Mouse (Mus musculus): ENCODE measurements around the gene Cd38. TPM values are rescaled to one million over a fixed set of nuclear protein-coding genes. Genes with fewer than 3 reads are reported as not detected.
"Not testable (repeated sequence)": the region's sequence is repeated elsewhere in the genome, so short reads cannot be mapped to it uniquely, and the experiment has no call there.

Gene Cd38
- polyA plus RNA-seq, 1 experiment from 2014 or later, result 33.0 TPM

DNA sequence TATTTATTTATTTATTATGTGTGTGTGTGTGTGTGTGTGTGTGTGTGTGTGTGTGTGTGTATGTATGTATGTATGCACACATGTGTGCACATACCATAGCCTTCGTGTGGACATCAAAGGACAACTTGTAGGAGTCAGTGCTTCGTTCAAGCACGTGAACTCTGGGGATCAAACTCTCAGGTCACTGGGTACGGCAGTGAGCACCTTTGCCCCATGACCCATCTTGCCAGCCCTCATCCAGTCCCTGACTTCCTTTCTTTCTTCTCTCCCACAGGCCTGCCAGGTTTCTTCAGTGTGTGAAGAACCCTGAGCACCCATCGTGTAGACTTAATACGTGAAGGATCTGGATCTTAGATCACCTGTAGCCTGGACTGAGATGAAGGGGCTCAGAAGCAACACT, 41.7 kb downstream of the Cd38 start:
- DNase-seq (ENCODE audit: low spot score) (no peak), ATAC-seq (no peak)
- WGBS, result 85% methylated on average over 6 of the region's 6 CpGs
- TF ChIP-seq EP300 (IDR thresholded peaks at IDR 0.05) (no peak), CTCF (IDR thresholded peaks at IDR 0.05) (no peak)
- Histone ChIP-seq H3K9me3 (ENCODE audit: low read length) (no peaks in the 10 kb centered on the region), H3K4me1 (ENCODE audit: insufficient read depth, low read depth, low read length) (no peaks in the 10 kb centered on the region), H3K36me3 (ENCODE audit: insufficient read depth, low read length) (no peaks in the 10 kb centered on the region), H3K27ac (ENCODE audit: low read length) (no peak overlapping the region), H3K4me2 (replicated peaks; ENCODE audit: low read depth, low read length) (no peak overlapping the region), H3K9ac (replicated peaks; ENCODE audit: low read depth) (no peak overlapping the region), H3K4me3 (ENCODE audit: low read depth, low read length) (no peak overlapping the region), H3K27me3 (replicated peaks; ENCODE audit: insufficient read depth, low read length) (no peaks in the 10 kb centered on the region)

DNA sequence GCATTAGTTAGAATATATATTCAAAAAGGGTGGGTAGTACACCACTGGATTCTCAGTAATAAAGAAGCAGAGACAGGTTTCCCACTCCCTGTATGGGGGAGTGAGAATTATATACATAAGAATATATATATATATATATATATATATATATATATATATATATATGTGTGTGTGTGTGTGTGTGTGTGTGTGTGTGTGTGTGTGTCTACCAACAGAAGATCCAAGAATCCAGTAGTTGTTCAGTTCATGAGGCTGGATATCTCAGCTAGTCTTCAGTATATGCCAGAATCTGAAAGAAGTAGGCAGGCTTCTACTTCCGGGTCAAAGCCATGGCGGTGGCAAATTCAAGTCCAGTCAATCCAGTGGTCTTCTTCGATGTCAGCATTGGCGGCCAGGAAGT, 44.5 kb downstream of the Cd38 start, which contains the start of gene Gm7879:
Gene Gm7879, plus strand, starts transcription at position 301 of the 400 bp plus-strand sequence.
- H3K9ac ChIP-seq (replicated peaks; ENCODE audit: low read depth); ATAC-seq; H3K4me1 ChIP-seq (ENCODE audit: insufficient read depth, low read depth, low read length); DNase-seq (ENCODE audit: low spot score); H3K9me3 ChIP-seq (ENCODE audit: low read length); H3K4me3 ChIP-seq (ENCODE audit: low read depth, low read length); H3K4me2 ChIP-seq (replicated peaks; ENCODE audit: low read depth, low read length); H3K27me3 ChIP-seq (replicated peaks; ENCODE audit: insufficient read depth, low read length); H3K36me3 ChIP-seq (ENCODE audit: insufficient read depth, low read length); H3K27ac ChIP-seq (ENCODE audit: low read length): not testable (repeated sequence)
- 88% methylated on average over 4 of the region's 4 CpGs for WGBS

DNA sequence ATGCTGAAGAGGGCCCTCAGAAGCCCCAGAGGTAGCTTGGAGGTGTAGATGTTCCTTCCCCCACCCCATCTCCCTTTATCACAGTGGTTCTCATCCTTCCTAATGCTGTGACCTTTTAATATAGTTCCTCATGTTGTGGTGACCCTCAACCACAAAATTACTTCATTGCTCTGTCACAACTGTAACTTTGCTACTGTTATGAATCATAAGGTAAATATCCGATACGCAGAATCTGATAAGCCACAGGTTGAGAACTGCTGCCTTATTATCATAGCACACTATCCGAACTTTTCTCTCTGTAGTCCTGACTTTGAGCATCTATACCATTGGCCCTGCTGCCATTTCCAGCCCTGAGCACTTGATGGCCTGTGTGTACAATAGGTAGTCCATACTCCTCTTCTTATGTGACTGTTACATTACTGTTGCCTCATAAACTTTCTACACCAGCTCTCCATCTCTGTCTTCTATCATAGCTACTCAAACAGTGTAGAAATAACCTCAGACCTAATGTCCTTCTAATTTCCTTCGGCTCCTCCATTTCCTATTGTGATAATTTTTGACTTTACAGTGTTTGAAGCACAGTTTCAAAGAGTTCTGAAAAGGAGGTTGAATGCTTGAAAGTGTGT, 47.0 kb downstream of the Cd38 start:
- Histone ChIP-seq H3K36me3 (ENCODE audit: insufficient read depth, low read length) (no peaks in the 10 kb centered on the region), H3K27ac (ENCODE audit: low read length) (no peak overlapping the region), H3K4me2 (replicated peaks; ENCODE audit: low read depth, low read length) (no peak overlapping the region), H3K9ac (replicated peaks; ENCODE audit: low read depth) (no peak overlapping the region), H3K9me3 (ENCODE audit: low read length) (no peaks in the 10 kb centered on the region), H3K4me3 (ENCODE audit: low read depth, low read length) (no peak overlapping the region), H3K4me1 (ENCODE audit: insufficient read depth, low read depth, low read length) (no peaks in the 10 kb centered on the region), H3K27me3 (replicated peaks; ENCODE audit: insufficient read depth, low read length) (no peaks in the 10 kb centered on the region)
- TF ChIP-seq CTCF (IDR thresholded peaks at IDR 0.05) (no peak), EP300 (IDR thresholded peaks at IDR 0.05) (no peak)
- DNase-seq (ENCODE audit: low spot score), result no peak
- WGBS, result 85% methylated on average over 4 of the region's 4 CpGs
- ATAC-seq, result no peak

DNA sequence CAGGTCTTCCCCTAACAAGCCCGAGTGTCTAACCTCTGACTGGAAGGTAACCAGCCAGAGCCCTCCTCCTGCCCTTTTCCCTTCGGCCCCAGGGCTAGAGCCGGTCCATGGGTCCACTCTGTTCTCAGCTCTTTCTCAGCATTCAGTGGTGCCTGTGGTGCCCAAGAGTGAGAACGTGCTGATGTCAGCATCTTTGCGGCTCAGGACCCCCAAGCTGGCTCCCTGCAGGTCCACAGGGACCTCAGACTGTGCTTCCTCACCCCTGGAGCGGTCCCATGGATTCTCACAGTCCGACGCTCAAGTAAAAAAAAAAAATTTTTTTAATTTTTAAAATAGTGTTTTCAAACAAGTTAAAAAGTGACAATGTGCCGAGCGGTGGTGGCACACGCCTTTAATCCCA, 53.5 kb downstream of the Cd38 start:
- Histone ChIP-seq H3K4me3 (ENCODE audit: low read depth, low read length) (no peak overlapping the region), H3K9ac (replicated peaks; ENCODE audit: low read depth) (no peak overlapping the region), H3K27me3 (replicated peaks; ENCODE audit: insufficient read depth, low read length) (no peaks in the 10 kb centered on the region), H3K4me1 (ENCODE audit: insufficient read depth, low read depth, low read length) (no peaks in the 10 kb centered on the region), H3K27ac (ENCODE audit: low read length) (no peak overlapping the region), H3K36me3 (ENCODE audit: insufficient read depth, low read length) (no peaks in the 10 kb centered on the region), H3K9me3 (ENCODE audit: low read length) (no peaks in the 10 kb centered on the region), H3K4me2 (replicated peaks; ENCODE audit: low read depth, low read length) (no peak overlapping the region)
- WGBS, result 92% methylated on average over 11 of the region's 11 CpGs
- ATAC-seq, result no peak
- no peak for TF ChIP-seq CTCF (IDR thresholded peaks at IDR 0.05)
- no peak for TF ChIP-seq EP300 (IDR thresholded peaks at IDR 0.05)
- DNase-seq (ENCODE audit: low spot score), result no peak

DNA sequence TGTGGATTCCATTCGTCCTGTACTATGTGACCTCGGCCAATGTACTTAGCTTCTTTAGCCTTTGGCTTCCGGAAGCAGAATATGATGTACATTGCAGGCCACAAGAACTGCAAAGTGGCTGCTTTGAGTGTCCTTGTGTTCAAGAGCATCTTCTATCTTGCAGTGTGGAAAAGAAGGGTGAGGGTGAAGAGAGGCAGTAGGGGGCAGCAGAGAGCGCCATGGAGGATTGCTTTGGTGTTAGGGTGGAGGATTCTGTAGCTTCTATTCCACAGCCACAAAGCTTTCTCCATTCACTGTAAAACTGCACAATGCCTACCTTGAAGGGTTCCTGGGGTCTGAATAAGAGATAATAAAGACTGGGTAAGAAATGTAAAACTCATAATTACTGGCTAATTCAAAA, 55.6 kb downstream of the Cd38 start:
- no peaks in the 10 kb centered on the region for H3K4me1 ChIP-seq (ENCODE audit: insufficient read depth, low read depth, low read length)
- DNase-seq (ENCODE audit: low spot score) (peak; percentile 64), ATAC-seq (peak; percentile 57)
- H3K4me2 ChIP-seq (replicated peaks; ENCODE audit: low read depth, low read length), result no peak overlapping the region
- TF ChIP-seq CTCF (IDR thresholded peaks at IDR 0.05) (peak; percentile 89), EP300 (IDR thresholded peaks at IDR 0.05) (no peak)
- no peaks in the 10 kb centered on the region for H3K9me3 ChIP-seq (ENCODE audit: low read length)
- H3K27ac ChIP-seq (ENCODE audit: low read length), result no peak overlapping the region
- no peaks in the 10 kb centered on the region for H3K27me3 ChIP-seq (replicated peaks; ENCODE audit: insufficient read depth, low read length)
- H3K9ac ChIP-seq (replicated peaks; ENCODE audit: low read depth), result no peak overlapping the region
- WGBS, result 18% methylated on average over 4 of the region's 4 CpGs
- H3K36me3 ChIP-seq (ENCODE audit: insufficient read depth, low read length), result no peaks in the 10 kb centered on the region
- H3K4me3 ChIP-seq (ENCODE audit: low read depth, low read length), result no peak overlapping the region

DNA sequence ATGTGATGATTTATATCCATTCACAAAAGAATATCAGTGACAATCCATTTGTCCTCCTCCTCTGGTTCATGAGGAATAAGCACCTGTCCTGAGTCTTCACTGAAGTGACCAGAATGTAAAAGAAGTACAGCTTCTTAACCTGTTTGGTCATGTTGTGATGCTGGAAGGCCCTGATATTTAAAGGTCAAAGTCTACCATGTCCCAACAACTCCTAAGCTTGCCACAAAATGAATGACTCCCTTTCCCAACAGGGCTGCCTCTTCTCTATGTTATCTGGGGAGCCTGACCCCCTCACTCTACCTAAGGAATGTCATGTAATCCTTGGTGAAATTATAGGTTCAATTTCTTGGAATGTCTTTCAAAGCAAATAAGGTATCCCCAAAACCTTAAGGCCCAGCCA, 59.4 kb downstream of the Cd38 start:
- no peaks in the 10 kb centered on the region for H3K36me3 ChIP-seq (ENCODE audit: insufficient read depth, low read length)
- DNase-seq (ENCODE audit: low spot score) (no peak), ATAC-seq (no peak)
- H3K4me2 ChIP-seq (replicated peaks; ENCODE audit: low read depth, low read length), result no peak overlapping the region
- H3K27me3 ChIP-seq (replicated peaks; ENCODE audit: insufficient read depth, low read length), result no peaks in the 10 kb centered on the region
- no peak overlapping the region for H3K4me3 ChIP-seq (ENCODE audit: low read depth, low read length)
- TF ChIP-seq CTCF (IDR thresholded peaks at IDR 0.05) (no peak), EP300 (IDR thresholded peaks at IDR 0.05) (no peak)
- no peaks in the 10 kb centered on the region for H3K9me3 ChIP-seq (ENCODE audit: low read length)
- no peak overlapping the region for H3K27ac ChIP-seq (ENCODE audit: low read length)
- H3K4me1 ChIP-seq (ENCODE audit: insufficient read depth, low read depth, low read length), result no peaks in the 10 kb centered on the region
- no peak overlapping the region for H3K9ac ChIP-seq (replicated peaks; ENCODE audit: low read depth)

DNA sequence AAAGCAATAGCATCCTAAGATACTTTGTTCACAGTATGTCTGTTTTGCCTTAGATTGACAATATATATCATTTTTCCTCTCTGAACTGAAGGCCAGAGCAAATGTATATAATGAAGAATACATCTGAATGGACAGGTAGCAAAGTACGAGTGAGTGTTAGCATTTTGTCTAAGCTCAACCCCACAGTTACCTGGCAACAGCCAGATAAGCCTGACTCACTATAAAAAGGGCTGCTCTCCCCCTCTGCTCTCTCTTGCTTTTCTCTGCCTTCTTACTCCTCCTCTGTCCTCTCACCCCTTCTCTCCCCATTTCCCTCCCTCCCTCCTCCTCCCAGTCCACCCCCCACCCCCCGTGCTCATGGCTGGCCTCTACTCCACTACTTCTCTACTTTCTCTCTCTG, 64.9 kb downstream of the Cd38 start:
- no peak for TF ChIP-seq CTCF (IDR thresholded peaks at IDR 0.05)
- no peak for TF ChIP-seq EP300 (IDR thresholded peaks at IDR 0.05)
- DNase-seq (ENCODE audit: low spot score), result no peak
- H3K27ac ChIP-seq (ENCODE audit: low read length), result no peak overlapping the region

More for the DNA sequence above, 64.9 kb downstream of the Cd38 start:
- H3K4me2 ChIP-seq (replicated peaks; ENCODE audit: low read depth, low read length), result no peak overlapping the region
- H3K9me3 ChIP-seq (ENCODE audit: low read length), result no peaks in the 10 kb centered on the region
- no peak overlapping the region for H3K4me3 ChIP-seq (ENCODE audit: low read depth, low read length)
- H3K9ac ChIP-seq (replicated peaks; ENCODE audit: low read depth), result no peak overlapping the region
- no peaks in the 10 kb centered on the region for H3K4me1 ChIP-seq (ENCODE audit: insufficient read depth, low read depth, low read length)
- no peaks in the 10 kb centered on the region for H3K36me3 ChIP-seq (ENCODE audit: insufficient read depth, low read length)
- no peak for ATAC-seq
- H3K27me3 ChIP-seq (replicated peaks; ENCODE audit: insufficient read depth, low read length), result no peaks in the 10 kb centered on the region
- 27% methylated on average over 2 of the region's 2 CpGs for WGBS

Measured in lung, postnatal 0 days (tissue).